Mouse (Mus musculus): Measurements from ENCODE around the gene Abcc1.

DNA sequence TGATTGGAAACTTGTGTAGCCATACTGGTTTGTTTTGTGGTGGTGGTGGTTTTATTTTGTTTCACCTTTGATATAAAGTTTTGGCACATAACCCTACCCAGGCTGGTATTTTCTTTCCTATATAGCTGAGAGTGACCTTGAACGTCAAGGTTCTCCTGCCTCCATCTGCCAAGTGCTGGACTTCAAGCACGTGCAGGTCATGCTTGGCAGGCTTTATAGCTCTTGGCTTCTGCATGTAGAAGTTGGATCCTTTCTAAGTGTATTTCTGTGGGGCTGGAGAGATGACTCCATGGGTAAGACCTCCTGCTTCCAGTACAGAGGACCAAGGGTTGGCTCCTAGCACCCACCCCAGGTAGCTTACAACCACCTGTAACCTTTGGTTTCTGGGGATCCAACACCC is 47.8 kb downstream of the Abcc1 start:
- TF ChIP-seq CTCF (IDR thresholded peaks at IDR 0.05; ENCODE audit: borderline replicate concordance, insufficient read depth, low read length) (no peak), POLR2A (IDR thresholded peaks at IDR 0.05; ENCODE audit: low read depth, low read length) (no peak)
